Mouse (Mus musculus): ENCODE data around the gene Shroom3. TPM values are rescaled to one million over a fixed set of nuclear protein-coding genes. Genes with fewer than 3 reads are reported as not detected.

Shroom3 gene
- total RNA-seq, 2 experiments from 2014 or later: 0.50 to 1.9 TPM

- no peak for ATAC-seq (replicated peaks; ENCODE audit: low FRiP score, low TSS enrichment, poor library complexity, severe bottlenecking)
Measured at GRCm38 (mm10) chr5:92944867-92945266, 261.6 kb downstream of the Shroom3 start.

- ATAC-seq (replicated peaks; ENCODE audit: low FRiP score, low TSS enrichment, poor library complexity, severe bottlenecking): no peak
Measured at GRCm38 (mm10) chr5:92948972-92949745, 265.9 kb downstream of the Shroom3 start.

GRCm38 (mm10) chr5:92950583-92950982, 267.3 kb downstream of the Shroom3 start:
- no peak for ATAC-seq (replicated peaks; ENCODE audit: low FRiP score, low TSS enrichment, poor library complexity, severe bottlenecking)

- ATAC-seq (replicated peaks; ENCODE audit: low FRiP score, low TSS enrichment, poor library complexity, severe bottlenecking): no peak
Measured at GRCm38 (mm10) chr5:92951079-92951478, 267.8 kb downstream of the Shroom3 start.

GRCm38 (mm10) chr5:92953865-92954264, 270.6 kb downstream of the Shroom3 start:
- ATAC-seq (replicated peaks; ENCODE audit: low FRiP score, low TSS enrichment, poor library complexity, severe bottlenecking): no peak

GRCm38 (mm10) chr5:92954323-92954722, 271.1 kb downstream of the Shroom3 start:
- no peak for ATAC-seq (replicated peaks; ENCODE audit: low FRiP score, low TSS enrichment, poor library complexity, severe bottlenecking)

- no peak for ATAC-seq (replicated peaks; ENCODE audit: low FRiP score, low TSS enrichment, poor library complexity, severe bottlenecking)
Measured at GRCm38 (mm10) chr5:92954827-92955475, 271.7 kb downstream of the Shroom3 start.

GRCm38 (mm10) chr5:92959287-92959686, 276.1 kb downstream of the Shroom3 start:
- ATAC-seq (replicated peaks; ENCODE audit: low FRiP score, low TSS enrichment, poor library complexity, severe bottlenecking): no peak

GRCm38 (mm10) chr5:92959708-92960107, 276.5 kb downstream of the Shroom3 start:
- ATAC-seq (replicated peaks; ENCODE audit: low FRiP score, low TSS enrichment, poor library complexity, severe bottlenecking): no peak

- ATAC-seq (replicated peaks; ENCODE audit: low FRiP score, low TSS enrichment, poor library complexity, severe bottlenecking): no peak
Measured at GRCm38 (mm10) chr5:92961353-92961752, 278.1 kb downstream of the Shroom3 start.

- ATAC-seq (replicated peaks; ENCODE audit: low FRiP score, low TSS enrichment, poor library complexity, severe bottlenecking): no peak
Measured at GRCm38 (mm10) chr5:92961770-92962231, 278.6 kb downstream of the Shroom3 start.

GRCm38 (mm10) chr5:92964691-92965090, 281.5 kb downstream of the Shroom3 start:
- ATAC-seq (replicated peaks; ENCODE audit: low FRiP score, low TSS enrichment, poor library complexity, severe bottlenecking): no peak

GRCm38 (mm10) chr5:92967143-92967542, 283.9 kb downstream of the Shroom3 start:
- ATAC-seq (replicated peaks; ENCODE audit: low FRiP score, low TSS enrichment, poor library complexity, severe bottlenecking): no peak

- ATAC-seq (replicated peaks; ENCODE audit: low FRiP score, low TSS enrichment, poor library complexity, severe bottlenecking): no peak
Measured at GRCm38 (mm10) chr5:92967906-92968305, 284.7 kb downstream of the Shroom3 start.

- no peak for ATAC-seq (replicated peaks; ENCODE audit: low FRiP score, low TSS enrichment, poor library complexity, severe bottlenecking)
Measured at GRCm38 (mm10) chr5:92969443-92969842, 286.2 kb downstream of the Shroom3 start.

- ATAC-seq (replicated peaks; ENCODE audit: low FRiP score, low TSS enrichment, poor library complexity, severe bottlenecking): no peak
Measured at GRCm38 (mm10) chr5:92969926-92970325, 286.7 kb downstream of the Shroom3 start.

- no peak for ATAC-seq (replicated peaks; ENCODE audit: low FRiP score, low TSS enrichment, poor library complexity, severe bottlenecking)
Measured at GRCm38 (mm10) chr5:92970480-92970879, 287.2 kb downstream of the Shroom3 start.

GRCm38 (mm10) chr5:92980393-92980792, 297.2 kb downstream of the Shroom3 start:
- ATAC-seq (replicated peaks; ENCODE audit: low FRiP score, low TSS enrichment, poor library complexity, severe bottlenecking): no peak

GRCm38 (mm10) chr5:92980862-92981261, 297.6 kb downstream of the Shroom3 start:
- no peak for ATAC-seq (replicated peaks; ENCODE audit: low FRiP score, low TSS enrichment, poor library complexity, severe bottlenecking)

- ATAC-seq (replicated peaks; ENCODE audit: low FRiP score, low TSS enrichment, poor library complexity, severe bottlenecking): no peak
Measured at GRCm38 (mm10) chr5:92982673-92983072, 299.4 kb downstream of the Shroom3 start.

GRCm38 (mm10) chr5:92983942-92984341, 300.7 kb downstream of the Shroom3 start:
- no peak for ATAC-seq (replicated peaks; ENCODE audit: low FRiP score, low TSS enrichment, poor library complexity, severe bottlenecking)

Measured in megakaryocyte-erythroid progenitor cell, adult 5-6 weeks (primary cell).